Mouse (Mus musculus): ENCODE data around the gene Slc6a21.

GRCm38 (mm10) chr7:45308551-45309240 is 31.4 kb downstream of the Slc6a21 start:
- TF ChIP-seq CTCF (IDR thresholded peaks at IDR 0.05; ENCODE audit: borderline replicate concordance, insufficient read depth, low read depth, low read length): no peak
- TF ChIP-seq POLR2A (IDR thresholded peaks at IDR 0.05; ENCODE audit: borderline replicate concordance, insufficient read depth, low read length): no peak

Data from cerebellum, adult 2 months (tissue).